Mouse (Mus musculus) natural killer cell, adult 2 months (primary cell): Measurements from ENCODE around the gene Aldh16a1.
A peak's percentile ranks its signal among the peaks of the same experiment; 100 is the strongest.
"Not testable (repeated sequence)": the region's sequence is repeated elsewhere in the genome, so short reads cannot be mapped to it uniquely, and the experiment has no call there.

ENCODE experiments used
- DNase-seq, 2 experiments: peaks; one replicate each; pipeline ENCODE4 v3.0.0; 2022; ENCODE audit warnings: low spot score in 2 of 2

Gene Aldh16a1

DNA sequence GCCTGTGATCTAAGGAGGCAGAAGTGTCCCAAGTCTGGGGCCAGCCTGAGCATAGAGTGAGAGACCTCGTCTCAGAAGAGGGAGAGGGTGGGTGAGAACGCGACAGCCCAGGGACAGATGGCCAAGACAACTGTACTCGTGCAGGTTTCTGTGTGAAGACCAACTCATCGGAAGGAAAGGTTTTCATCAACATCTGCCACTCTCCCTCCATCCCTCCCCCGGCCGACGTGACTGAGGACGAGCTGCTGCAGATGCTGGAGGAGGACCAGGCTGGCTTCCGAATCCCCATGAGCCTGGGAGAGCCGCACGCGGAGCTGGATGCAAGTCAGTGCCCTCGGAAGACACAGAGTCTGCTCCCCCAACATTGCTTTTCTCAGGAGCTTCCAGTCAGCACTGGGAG lies 3.1 kb upstream of the Aldh16a1 start:
- DNase-seq: no peak

- DNase-seq: no peak
Measured at GRCm38 (mm10) chr7:45156206-45156605, 1.8 kb upstream of the Aldh16a1 start.

- no peak for DNase-seq
Measured at GRCm38 (mm10) chr7:45155590-45155989, 1.2 kb upstream of the Aldh16a1 start.

DNA sequence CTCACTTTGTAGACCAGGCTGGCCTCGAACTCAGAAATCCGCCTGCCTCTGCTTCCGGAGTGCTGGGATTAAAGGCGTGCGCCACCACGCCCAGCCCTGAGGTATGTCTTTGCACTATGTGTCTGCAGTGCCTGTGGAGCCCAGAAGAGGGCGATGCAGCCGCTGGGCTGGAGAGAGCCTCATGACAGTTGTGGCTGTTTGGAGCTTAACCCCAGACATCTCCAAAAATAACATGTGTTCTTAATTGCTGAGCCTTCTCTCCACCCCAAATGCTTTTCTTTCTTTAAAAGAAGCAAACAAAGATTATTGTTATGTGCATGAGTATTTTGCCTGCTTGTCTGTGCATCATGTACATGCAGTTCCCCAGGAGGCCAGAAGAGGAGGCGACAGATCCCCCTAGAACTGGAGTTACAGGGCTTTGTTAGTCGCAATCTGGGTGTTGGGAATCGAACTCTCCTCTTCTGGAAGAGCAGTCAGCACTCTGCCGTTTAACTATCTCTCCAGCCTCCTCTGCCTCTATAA lies 670 bp upstream of the Aldh16a1 start:
- DNase-seq: peak; percentile 44 to 67

DNA sequence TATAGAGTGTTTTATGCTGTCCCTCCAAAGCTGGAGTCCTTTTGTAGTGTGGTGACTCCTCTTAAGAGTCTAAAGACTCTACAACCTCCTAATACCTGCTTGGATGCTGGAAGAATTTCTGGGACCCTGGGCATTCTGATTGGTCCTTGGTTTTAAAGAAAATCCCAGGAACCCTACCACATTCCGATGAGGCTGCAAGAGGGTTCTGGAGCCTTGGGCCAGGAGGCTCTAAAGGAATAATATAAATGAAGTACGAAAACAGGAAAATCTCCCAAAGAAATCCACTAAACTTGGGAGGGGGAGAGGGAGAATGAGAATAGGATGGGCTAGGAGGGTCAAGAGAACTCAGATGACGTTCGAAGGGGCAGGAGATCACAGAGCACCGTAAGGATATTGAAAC lies 798 bp downstream of the Aldh16a1 start:
- DNase-seq: no peak

GRCm38 (mm10) chr7:45153052-45153451 lies 1.3 kb downstream of the Aldh16a1 start:
- DNase-seq: not testable (repeated sequence)

GRCm38 (mm10) chr7:45151303-45151702 lies 3.1 kb downstream of the Aldh16a1 start:
- no peak for DNase-seq

DNA sequence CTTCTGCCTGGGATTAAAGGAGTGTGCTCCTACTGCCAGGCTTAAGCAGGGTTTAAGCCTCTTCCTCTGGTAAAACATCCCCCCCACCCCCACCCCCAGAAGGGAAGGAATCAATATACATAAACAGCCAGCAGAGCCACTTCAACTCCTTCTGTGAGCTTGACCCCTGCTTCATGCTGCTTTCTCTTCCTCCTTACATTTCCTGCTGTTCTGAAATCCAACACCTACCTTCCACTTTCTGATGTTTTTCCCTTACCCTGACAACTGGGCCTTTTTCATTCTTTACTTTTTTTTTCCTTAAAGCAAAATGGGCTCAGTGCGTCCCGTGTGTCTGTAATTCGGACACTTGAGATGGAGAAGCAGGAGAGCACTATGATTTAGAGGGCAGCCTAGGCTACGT lies 4.1 kb downstream of the Aldh16a1 start:
- no peak for DNase-seq

- DNase-seq: no peak
Measured at GRCm38 (mm10) chr7:45149545-45149944, 4.8 kb downstream of the Aldh16a1 start.

DNA sequence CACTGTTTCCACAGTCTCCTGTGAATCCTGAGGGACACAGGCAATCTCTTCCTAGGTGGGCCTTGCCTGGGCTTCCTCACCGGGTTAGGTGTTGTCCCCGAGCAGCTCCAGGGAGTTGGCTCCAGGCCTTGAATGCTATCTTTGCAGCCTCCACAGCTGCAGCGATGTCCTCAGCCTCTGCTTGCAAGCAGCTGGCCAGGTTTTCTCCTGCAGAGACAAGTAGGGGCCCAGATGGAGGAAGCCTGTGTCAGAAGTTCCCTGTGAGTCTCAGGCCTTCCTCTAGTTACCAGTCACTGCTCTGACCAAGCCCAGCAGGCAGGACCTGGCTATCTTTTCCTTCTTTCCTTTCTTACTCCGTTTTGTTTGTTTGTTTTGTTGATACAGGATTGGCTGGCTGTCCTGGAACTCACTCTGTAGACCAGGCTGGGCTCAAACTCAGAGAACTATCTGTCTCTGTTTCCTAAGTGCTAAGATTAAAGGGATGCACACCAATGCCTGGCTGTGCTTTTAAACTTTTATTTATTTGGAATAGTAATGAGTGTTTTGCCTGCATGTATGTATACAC lies 5.8 kb downstream of the Aldh16a1 start:
- no peak for DNase-seq

- no peak for DNase-seq
Measured at GRCm38 (mm10) chr7:45147899-45148298, 6.5 kb downstream of the Aldh16a1 start.

DNA sequence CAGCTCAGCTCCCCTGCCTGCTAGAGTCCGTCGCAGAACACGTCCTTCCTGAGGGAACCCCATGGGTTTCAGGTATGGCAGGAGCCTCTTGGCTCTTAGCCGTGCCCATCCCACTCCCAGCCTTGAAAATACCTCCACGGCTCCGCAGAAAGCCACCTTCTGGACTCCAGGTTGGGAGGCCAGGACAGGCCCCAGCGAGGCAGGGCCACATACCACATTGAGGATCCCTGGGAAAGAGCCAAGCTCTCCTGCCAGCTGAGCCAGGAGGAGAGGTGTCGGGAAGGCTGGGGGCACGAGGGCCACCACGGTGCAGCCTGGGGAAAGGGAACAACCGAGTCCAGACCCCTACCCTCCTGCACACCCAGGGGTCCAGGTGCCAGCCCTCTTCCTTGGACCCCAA lies 7.1 kb downstream of the Aldh16a1 start:
- DNase-seq: no peak

GRCm38 (mm10) chr7:45145460-45145859 lies 8.9 kb downstream of the Aldh16a1 start:
- no peak for DNase-seq

GRCm38 (mm10) chr7:45144368-45145174 lies 9.8 kb downstream of the Aldh16a1 start:
- DNase-seq: no peak

DNA sequence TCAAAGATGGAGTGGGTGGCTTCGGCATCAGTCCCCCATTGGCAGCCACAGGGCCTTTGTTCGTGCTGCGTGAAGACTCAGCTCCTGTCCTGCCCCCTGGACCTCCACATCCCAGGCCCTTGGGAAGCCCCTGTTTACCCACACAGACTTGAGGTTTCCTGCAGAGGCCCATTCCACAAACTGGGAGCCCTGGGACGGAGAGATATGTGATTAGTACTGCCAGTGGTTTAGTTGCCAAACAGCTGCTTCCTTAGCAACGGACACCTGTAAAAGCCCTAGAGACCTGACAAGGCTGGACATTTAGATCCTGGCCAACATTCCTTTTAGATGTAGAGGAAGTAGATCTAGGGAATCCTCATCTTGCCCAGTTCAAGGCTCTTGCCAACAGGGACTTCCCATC lies 12.5 kb downstream of the Aldh16a1 start:
- no peak for DNase-seq

- no peak for DNase-seq
Measured at GRCm38 (mm10) chr7:45141319-45141718, 13.1 kb downstream of the Aldh16a1 start.

- no peak for DNase-seq
Measured at GRCm38 (mm10) chr7:45139904-45140723, 14.3 kb downstream of the Aldh16a1 start.

- DNase-seq: no peak
Measured at GRCm38 (mm10) chr7:45138403-45138802, 16.0 kb downstream of the Aldh16a1 start.

GRCm38 (mm10) chr7:45137171-45138006 lies 17.0 kb downstream of the Aldh16a1 start:
- DNase-seq: no peak

DNA sequence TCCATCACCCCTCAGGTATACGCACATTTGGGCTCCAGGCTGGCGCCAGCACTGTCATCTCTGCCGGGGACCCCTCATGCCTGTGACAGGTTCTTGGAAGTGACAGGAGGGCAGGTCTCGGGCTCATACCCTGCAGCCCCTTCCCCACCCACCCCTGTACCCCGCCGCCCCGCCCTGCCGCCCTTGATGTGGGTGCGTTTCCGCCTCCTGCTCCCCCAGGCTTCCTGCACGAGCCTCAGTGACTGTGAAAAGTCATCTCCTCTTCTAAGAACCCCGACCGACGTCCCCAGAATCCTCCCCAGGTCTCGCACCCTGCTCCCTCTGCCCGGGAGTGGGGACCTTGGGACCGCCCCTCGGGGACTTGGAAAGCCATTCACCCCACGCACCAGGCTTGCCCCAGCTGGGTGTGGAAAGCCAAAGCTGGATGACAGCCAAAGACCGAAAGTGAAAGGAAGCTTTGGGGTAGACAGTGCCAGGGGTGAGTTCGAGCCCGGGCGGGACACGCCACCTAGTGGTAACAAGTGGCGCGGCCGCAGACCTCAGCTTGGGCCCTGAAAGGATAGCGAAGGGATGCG lies 18.3 kb downstream of the Aldh16a1 start, which contains the start of the genes Gm45713 and Flt3l:
Gene Gm45713, minus strand, starts transcription at position 239 of the 575 bp plus-strand sequence.
Gene Flt3l, minus strand, starts transcription at position 440 of the 575 bp plus-strand sequence.
- peak; percentile 90 for DNase-seq

GRCm38 (mm10) chr7:45135370-45135769 lies 19.0 kb downstream of the Aldh16a1 start:
- DNase-seq: no peak
